Mouse (Mus musculus): Measurements from ENCODE around the gene Vcl.
A peak's percentile ranks its signal among the peaks of the same experiment; 100 is the strongest.

The Vcl gene

GRCm38 (mm10) chr14:20928848-20929745 lies at the start of gene Vcl:
TSS of gene Vcl (plus strand) at chr14:20929398.
- DNase-seq (ENCODE audit: low read depth, low spot score), result peak; percentile 96

GRCm38 (mm10) chr14:20884691-20885090 lies 44.5 kb upstream of the Vcl start:
- no peak for DNase-seq (ENCODE audit: low read depth, low spot score)

DNA sequence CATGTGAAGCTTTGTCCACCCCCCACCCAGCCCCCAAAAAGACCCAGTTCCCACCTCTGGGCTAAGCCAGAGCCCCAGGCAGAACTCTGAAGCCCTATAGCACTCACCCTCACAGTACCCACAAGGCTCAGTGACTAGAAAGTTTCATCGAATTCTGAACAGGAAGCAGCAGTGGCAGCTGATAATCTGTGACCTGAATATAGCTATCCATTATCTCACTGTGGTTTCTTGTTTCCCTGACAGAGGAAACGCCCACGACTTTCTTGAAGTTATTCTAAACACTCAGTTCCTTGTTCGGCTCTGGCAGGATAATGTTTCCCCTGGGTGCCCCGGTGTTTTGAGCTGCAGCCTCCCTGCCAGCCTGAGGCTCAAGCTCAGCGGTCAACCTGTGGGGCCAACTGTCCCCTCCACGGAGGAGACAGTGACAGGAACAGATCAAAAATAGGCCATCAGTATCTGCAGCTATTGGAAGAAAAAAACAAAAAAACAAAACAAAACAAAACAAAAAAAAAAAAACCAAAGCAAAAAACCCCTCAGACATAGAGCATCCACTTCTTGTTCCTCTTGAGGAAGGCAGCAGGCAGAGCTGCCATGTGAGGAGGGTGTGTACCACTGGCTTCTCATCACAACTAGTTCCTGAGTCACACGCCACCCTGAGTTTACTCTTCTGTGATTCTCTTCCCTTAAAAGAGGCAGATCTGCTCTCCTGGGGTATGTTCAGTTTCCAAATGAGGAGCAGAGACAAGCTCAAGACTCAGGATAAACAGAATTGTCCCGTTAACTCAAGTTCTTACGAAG lies 43.9 kb upstream of the Vcl start:
- peak; percentile 18 for DNase-seq (ENCODE audit: low read depth, low spot score)

GRCm38 (mm10) chr14:20886266-20886665 lies 42.9 kb upstream of the Vcl start:
- DNase-seq (ENCODE audit: low read depth, low spot score), result no peak

DNA sequence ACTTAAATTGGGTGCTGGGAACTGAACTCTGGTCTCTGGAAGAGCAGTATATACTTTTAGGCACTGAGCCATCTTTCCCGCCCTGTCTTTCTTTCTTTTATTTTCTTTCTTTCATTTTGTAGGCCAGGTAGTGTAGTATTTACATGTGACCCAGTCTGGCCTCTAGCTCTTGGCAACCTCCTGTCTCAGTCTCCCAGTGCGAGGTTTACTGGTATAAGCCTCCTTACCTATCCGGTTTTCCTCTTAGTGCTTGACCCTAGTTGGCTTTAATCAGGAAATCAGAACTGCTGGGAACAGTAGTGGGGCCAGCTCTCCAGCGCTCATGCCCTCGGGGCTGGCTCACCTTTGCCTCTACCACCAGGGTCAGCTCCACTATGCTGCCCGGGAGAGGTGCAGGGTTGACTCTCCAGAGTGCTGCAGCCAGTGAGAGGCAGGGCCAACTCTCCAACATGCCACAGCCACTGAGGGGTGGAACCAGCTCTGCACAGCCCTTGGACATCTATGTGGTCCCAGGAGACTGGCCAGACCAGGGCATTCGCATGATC lies 41.6 kb upstream of the Vcl start:
- no peak for DNase-seq (ENCODE audit: low read depth, low spot score)

GRCm38 (mm10) chr14:20891941-20892402 lies 37.2 kb upstream of the Vcl start:
- DNase-seq (ENCODE audit: low read depth, low spot score), result peak; percentile 78

GRCm38 (mm10) chr14:20893815-20894214 lies 35.4 kb upstream of the Vcl start:
- no peak for DNase-seq (ENCODE audit: low read depth, low spot score)

DNA sequence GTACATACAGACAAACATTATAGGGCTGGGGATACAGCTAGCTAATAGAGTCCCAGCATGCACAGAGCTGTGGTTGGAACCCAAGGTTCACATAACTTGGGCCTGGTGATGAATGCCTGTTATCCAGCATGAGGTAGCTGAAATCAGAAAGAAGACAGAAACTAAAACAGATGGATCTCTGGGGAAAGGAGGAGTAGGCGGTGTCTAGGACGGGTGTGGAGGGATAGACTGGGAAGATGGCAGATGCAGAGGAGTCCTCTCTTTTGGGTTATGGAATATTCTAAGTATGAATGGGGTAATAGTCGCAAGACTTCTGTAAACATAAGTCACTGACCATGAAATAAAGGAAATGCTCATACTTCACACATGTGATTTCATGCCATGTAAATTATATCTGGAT lies 27.9 kb upstream of the Vcl start:
- DNase-seq (ENCODE audit: low read depth, low spot score), result peak; percentile 24

GRCm38 (mm10) chr14:20903137-20903536 lies 26.1 kb upstream of the Vcl start:
- no peak for DNase-seq (ENCODE audit: low read depth, low spot score)

- DNase-seq (ENCODE audit: low read depth, low spot score), result no peak
These were observed 17.4 kb upstream of the Vcl start for GRCm38 (mm10) chr14:20911811-20912210.

DNA sequence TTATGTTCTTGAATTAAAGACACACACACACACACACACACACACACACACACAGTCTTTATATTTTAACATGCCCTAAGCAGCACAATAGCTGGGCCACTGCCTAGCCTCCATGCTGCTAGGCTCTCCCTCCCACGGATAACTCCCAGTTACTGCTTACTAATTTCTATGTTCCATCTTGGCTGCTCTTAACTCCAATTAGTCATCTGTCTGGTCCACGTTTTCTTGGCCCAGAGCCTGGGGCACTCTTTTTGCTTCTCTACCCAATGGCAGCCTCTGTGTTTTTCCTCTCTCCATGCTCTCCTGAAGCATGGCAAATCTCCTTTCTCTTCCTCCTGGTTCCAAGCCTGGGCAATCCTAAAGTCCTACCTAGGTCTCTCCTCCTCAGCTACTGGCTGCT lies 14.8 kb upstream of the Vcl start:
- peak; percentile 79 for DNase-seq (ENCODE audit: low read depth, low spot score)

DNA sequence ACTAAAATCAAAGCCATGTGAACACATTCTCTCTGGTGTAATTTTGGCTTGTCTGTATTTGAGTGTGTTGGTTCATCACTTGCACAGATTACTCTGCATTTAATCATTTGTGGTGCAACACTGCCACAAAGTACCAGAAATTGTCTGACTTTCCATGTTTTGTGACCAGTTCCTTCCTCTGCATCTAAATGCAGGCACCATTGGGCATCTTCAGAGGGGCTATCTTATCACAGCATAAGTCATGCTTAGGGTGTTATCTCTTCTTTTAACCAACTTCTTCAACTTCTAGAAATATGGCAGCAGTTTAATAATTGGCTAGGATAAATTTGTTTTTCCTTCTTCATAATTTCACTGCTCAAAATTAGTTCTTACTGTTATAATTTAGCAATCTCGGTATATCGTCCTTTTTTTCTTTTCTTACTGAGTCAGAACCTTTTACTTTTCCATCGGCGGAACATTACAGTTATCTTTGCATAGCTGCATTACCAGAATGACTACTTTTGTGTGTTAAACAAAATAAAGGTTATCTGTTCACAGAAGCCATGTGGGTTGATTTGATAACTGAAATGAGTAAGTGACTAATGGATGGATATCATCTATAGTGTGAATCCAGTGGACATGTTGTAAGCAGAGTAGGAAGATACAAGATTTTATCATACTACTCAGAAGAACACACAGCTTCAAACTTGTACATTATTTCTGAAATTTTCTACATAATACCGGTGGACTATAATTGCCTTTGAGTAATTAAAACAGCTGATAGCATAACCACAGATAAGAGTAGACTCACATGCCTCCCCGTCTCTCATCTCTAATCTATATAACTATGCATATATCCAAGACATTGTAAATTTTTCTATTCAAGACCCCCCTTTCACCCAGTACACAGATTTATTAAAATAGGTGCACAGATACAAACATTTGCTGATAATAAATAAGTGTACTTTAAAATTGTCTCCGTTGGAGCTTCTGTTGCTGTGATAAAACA lies 12.3 kb upstream of the Vcl start:
- DNase-seq (ENCODE audit: low read depth, low spot score), result no peak

- no peak for DNase-seq (ENCODE audit: low read depth, low spot score)
These were observed 5.0 kb upstream of the Vcl start for GRCm38 (mm10) chr14:20924071-20924789.

DNA sequence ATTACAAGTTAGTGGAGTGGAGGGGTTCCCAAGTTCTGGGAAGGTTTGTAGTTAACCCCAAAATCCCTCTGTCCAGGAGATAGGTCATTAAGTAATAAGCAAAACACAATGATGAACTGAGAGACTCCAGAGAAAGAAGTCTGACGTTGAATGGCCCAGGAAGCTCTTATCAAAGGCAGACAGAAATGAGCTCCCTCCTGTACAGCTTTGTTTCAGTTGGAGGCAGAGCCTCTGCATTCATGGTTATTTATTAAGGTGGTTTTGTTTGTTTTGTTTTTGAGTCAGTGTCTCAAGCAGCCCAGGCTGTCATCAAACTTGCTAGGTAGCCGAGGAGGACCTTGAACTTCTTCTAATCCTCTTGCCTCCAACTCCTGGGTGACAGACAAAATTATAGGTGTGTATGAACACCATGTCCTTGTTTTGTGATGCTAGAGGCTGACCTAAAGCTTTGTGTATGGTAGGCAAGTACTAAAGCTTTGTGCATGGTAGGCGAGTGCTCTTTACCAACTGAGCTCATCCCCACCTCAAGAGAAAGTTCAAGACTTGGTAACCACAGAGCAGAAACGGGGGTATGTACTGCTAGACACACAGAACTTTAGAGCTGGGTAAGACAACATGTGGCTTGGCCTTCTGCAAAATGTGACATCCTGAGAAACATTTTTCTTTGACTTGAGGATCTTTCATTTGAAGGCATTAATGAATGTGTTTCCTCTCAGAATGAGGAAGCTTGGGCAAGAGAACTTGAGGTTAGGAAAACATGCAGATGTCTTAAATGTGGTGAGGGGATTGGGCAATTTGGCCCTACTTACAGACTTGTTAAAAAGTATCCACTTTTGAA lies 1.5 kb upstream of the Vcl start:
- DNase-seq (ENCODE audit: low read depth, low spot score), result no peak

DNA sequence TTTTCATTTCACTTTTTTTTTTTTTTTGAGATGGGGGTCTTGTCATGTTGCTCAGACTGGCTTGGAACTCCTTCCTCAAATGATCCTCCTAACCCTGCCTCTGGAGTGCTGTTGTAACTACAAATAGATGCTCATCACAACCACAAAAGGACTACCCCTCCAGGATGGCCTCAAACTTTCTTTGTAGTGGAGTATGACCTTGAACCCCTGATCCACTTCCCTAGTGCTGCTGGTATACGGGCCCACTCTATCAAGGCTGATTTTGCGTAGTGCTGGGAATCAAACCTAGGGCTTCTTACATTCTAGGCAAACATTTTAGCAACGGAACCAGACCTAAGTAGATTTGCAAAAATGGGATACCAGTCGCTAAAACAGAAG lies 901 bp upstream of the Vcl start:
- no peak for DNase-seq (ENCODE audit: low read depth, low spot score)

GRCm38 (mm10) chr14:20929814-20930434 lies 726 bp downstream of the Vcl start:
- no peak for DNase-seq (ENCODE audit: low read depth, low spot score)

DNA sequence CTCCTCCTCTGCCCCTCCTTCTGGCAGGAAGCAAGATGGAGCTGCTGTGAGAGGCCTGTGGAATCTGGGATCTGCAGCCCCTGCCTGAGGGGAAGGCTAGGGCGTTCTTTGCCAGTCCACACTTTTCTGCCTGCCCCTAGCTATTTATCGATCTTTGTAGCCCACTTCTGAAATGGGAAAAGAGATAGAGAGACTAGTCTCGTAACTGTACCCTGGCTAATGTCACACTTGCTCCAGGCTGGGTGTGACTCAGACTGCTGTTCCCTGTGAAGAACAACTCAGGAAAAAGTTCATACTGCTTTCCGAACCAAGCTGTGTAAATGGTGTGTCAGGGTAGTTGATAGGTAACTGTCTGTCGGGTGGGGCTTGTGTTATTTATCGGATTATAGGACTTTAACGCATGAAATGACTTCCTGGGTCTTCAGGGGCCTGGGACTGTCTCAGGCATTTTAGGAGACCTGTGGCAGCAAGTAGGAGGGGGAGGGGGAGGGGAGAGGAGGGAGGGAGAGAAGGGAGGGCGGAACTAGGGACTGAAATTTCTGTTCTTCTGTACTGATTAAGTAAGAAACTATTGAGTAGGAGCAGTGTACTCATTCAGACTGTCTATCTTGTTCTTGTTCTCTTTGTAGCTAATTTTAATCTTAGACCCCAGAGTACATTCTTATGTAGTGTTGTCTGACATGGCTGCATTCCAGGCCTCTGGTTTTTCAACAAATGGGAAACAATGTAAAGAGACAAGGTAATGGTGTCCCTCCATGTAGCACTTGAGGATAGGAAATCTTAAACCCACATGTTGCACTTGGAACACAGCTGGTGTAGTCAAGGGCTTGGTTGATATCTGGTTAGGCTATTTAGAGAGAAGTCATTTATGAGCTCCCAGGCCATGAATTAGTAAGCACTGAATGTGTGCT lies 1.5 kb downstream of the Vcl start:
- DNase-seq (ENCODE audit: low read depth, low spot score), result no peak

DNA sequence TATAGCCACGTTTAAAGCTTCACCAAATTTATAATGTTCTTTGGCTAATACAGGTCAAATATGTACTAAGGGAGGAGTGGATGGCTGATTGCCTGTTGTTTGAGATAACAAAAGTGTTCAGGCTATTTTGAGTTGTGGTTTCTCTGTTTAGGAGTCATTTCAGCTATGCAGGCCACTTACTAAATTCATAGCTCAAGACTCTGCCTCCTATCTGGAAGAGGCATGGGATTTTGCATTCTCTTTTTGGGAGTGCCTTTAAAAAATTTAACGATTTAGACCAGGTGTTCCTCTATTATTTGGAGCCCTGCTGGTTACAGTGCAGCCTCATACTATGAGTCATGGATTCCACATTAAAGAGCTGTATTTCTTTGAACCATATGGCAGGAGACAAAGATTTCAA lies 9.2 kb downstream of the Vcl start:
- no peak for DNase-seq (ENCODE audit: low read depth, low spot score)
